Comparison of ENCODE assay signal across 12 mouse cellular contexts in genomic region chr11:79092802-79093201, GRCm38 (mm10). TPM values are rescaled to one million over a fixed set of nuclear protein-coding genes. Genes with fewer than 3 reads are reported as not detected.
DNase-seq lines count a peak whose midpoint lies in the region; ATAC-seq and TF ChIP-seq lines count a peak whose summit lies in the region.
"Had no signal": no experiment of that assay in that cellular context is flagged by ENCODE, and none has a peak within 500 bp of the region (broad histone marks: within the 10 kb centered on the region; RNA-seq: fewer than 3 reads in every experiment).

No protein-coding gene starts in this region.

- H3K4me3 ChIP-seq in hindbrain, embryonic 10.5 days, result no peak overlapping the region
- H3K4me3 ChIP-seq in hindbrain, postnatal 0 days (ENCODE audit: low read length), result no peak overlapping the region
- 0 out of 2 replicates have a peak overlapping the region, but pooled peaks have one; percentile 21 for H3K4me3 ChIP-seq in E14TG2a.4 (replicated peaks; ENCODE audit: low read length)
- H3K4me3 ChIP-seq: embryonic facial prominence, embryonic 15.5 days had no signal

- ATAC-seq in hindbrain, postnatal 0 days, result no peak
- ATAC-seq: liver, postnatal 0 days had no signal

- H3K4me2 ChIP-seq in hindbrain, postnatal 0 days (ENCODE audit: low read depth, low read length), result no peak overlapping the region
- H3K4me2 ChIP-seq: embryonic facial prominence, embryonic 15.5 days had no signal

- no peaks in the 10 kb centered on the region for H3K36me3 ChIP-seq in hindbrain, embryonic 10.5 days
- H3K36me3 ChIP-seq in hindbrain, postnatal 0 days (ENCODE audit: insufficient read depth, low read length), result no peaks in the 10 kb centered on the region
- no peaks in the 10 kb centered on the region for H3K36me3 ChIP-seq in E14TG2a.4 (ENCODE audit: insufficient read depth, low read length)
- H3K36me3 ChIP-seq: embryonic facial prominence, embryonic 15.5 days had no signal

- H3K27ac ChIP-seq in hindbrain, embryonic 10.5 days, result peak overlapping the region; percentile 87
- H3K27ac ChIP-seq in hindbrain, postnatal 0 days, result no peak overlapping the region
- H3K27ac ChIP-seq: embryonic facial prominence, embryonic 15.5 days had no signal

- no peaks in the 10 kb centered on the region for H3K9me3 ChIP-seq in hindbrain, embryonic 10.5 days
- H3K9me3 ChIP-seq in hindbrain, postnatal 0 days (ENCODE audit: low read length), result no peaks in the 10 kb centered on the region
- no peaks in the 10 kb centered on the region for H3K9me3 ChIP-seq in E14TG2a.4 (ENCODE audit: low read length)
- H3K9me3 ChIP-seq: embryonic facial prominence, embryonic 15.5 days had no signal

- no peaks in the 10 kb centered on the region for H3K27me3 ChIP-seq in hindbrain, embryonic 10.5 days (ENCODE audit: insufficient read depth, poor library complexity, severe bottlenecking)
- H3K27me3 ChIP-seq in hindbrain, postnatal 0 days (ENCODE audit: insufficient read depth, low read length), result no peaks in the 10 kb centered on the region
- H3K27me3 ChIP-seq in E14TG2a.4 (ENCODE audit: insufficient read depth, low read length), result no peaks in the 10 kb centered on the region
- H3K27me3 ChIP-seq: embryonic facial prominence, embryonic 15.5 days had no signal

- WGBS in hindbrain, embryonic 10.5 days, result 74% methylated on average over 7 of the region's 7 CpGs
- 83% methylated on average over 7 of the region's 7 CpGs for WGBS in hindbrain, postnatal 0 days

- peaks cover 73% of the 10 kb centered on the region for H3K4me1 ChIP-seq in hindbrain, embryonic 10.5 days (replicated peaks)
- peaks cover 10% of the 10 kb centered on the region; the same call in 1 of the 2 replicates for H3K4me1 ChIP-seq in hindbrain, postnatal 0 days (ENCODE audit: insufficient read depth, low read length)
- peaks cover 98% of the 10 kb centered on the region for H3K4me1 ChIP-seq in E14TG2a.4 (replicated peaks; ENCODE audit: low read depth, low read length)

- DNase-seq in hindbrain, embryonic 10.5 days (ENCODE audit: low spot score), result no peak
- DNase-seq in hindbrain, postnatal 0 days (ENCODE audit: low spot score), result no peak
- peak; percentile 25 to 33 for DNase-seq in B cell, adult 2 months
- DNase-seq in naive thymus-derived CD4-positive, alpha-beta T cell, adult 2 months (ENCODE audit: low read depth), result peak; percentile 45
- no peak for DNase-seq in right cerebral cortex, postnatal 10 days (ENCODE audit: low spot score in 2 of 2)
- DNase-seq in urinary bladder, postnatal 14 days (ENCODE audit: low spot score), result no peak
- no peak for DNase-seq in adrenal gland, adult 18-20 months (ENCODE audit: low spot score in 2 of 2)
- DNase-seq: adrenal gland, postnatal 10 days; cerebellum, adult 11 months; liver, postnatal 0 days had no signal

- no peak overlapping the region for H3K9ac ChIP-seq in hindbrain, postnatal 0 days (replicated peaks; ENCODE audit: low read length)
- H3K9ac ChIP-seq: embryonic facial prominence, embryonic 15.5 days; liver, postnatal 0 days had no signal

- TF ChIP-seq CTCF in hindbrain, postnatal 0 days (IDR thresholded peaks at IDR 0.05; ENCODE audit: low read depth), result no peak
- TF ChIP-seq CTCF in E14TG2a.4 (conservative IDR thresholded peaks at IDR 0.05; ENCODE audit: low read length), result no peak

RNA-seq across cellular contexts. Expression of gene Ksr1, which starts 53.4 kb away (rescaled TPM):
- polyA plus RNA-seq in hindbrain, embryonic 10.5 days (2016; fragmentation: Nextera tagmentation; extraction: Ambion mirVana), result 2.7 and 5.2 TPM in 2 replicates
- 48.0 and 51.3 TPM in 2 replicates for total RNA-seq in hindbrain, postnatal 0 days (2014; rRNA removed)
- 1.9 and 2.5 TPM in 2 replicates for polyA plus RNA-seq in hindbrain, postnatal 0 days (2015; fragmentation: Nextera tagmentation; extraction: Ambion mirVana)
- total RNA-seq in adrenal gland, adult 18-20 months (2021), result 1 to 10 TPM; 6.7 to 7.4 TPM

Comparison
In these comparisons a context has a peak if more than half of its experiments do, and no peak if none do; other contexts are left out.
1. DNase-seq: peak in B cell, adult 2 months (2 of 2) and naive thymus-derived CD4-positive, alpha-beta T cell, adult 2 months (single experiment); none in hindbrain, embryonic 10.5 days (single experiment), hindbrain, postnatal 0 days (single experiment), right cerebral cortex, postnatal 10 days (0 of 2), urinary bladder, postnatal 14 days (single experiment) and adrenal gland, adult 18-20 months (0 of 2).